In genomic region chr12:111933032-111933704, GRCm38 (mm10) we compare ENCODE assay signal across 9 mouse cellular contexts. TPM values are rescaled to one million over a fixed set of nuclear protein-coding genes. Genes with fewer than 3 reads are reported as not detected.
A peak's percentile ranks its signal among the peaks of the same experiment; 100 is the strongest.
DNase-seq lines count a peak whose midpoint lies in the region; ATAC-seq and TF ChIP-seq lines count a peak whose summit lies in the region.
"Had no signal": no experiment of that assay in that cellular context is flagged by ENCODE, and none has a peak within 500 bp of the region (broad histone marks: within the 10 kb centered on the region; RNA-seq: fewer than 3 reads in every experiment).

No protein-coding gene starts in this region.

- no peaks in the 10 kb centered on the region for H3K27me3 ChIP-seq in intestine, postnatal 0 days (replicated peaks; ENCODE audit: control insufficient read depth, insufficient read depth, low read length)
- H3K27me3 ChIP-seq in liver, embryonic 15.5 days, result no peaks in the 10 kb centered on the region

- ATAC-seq in common myeloid progenitor, adult 5-6 weeks (replicated peaks; ENCODE audit: low read depth, poor library complexity, severe bottlenecking), result peak; percentile 78
- ATAC-seq in intestine, postnatal 0 days, result peak; percentile 52
- peak; percentile 66; the same call in 1 of the 2 replicates for ATAC-seq in liver, embryonic 15.5 days (ENCODE audit: insufficient read depth)

- DNase-seq in ZHBTc4 (ENCODE audit: low read depth, low spot score), result peak; percentile 49
- DNase-seq in testis, postnatal 10 days (ENCODE audit: low spot score), result peak; percentile 73
- DNase-seq in right cerebral cortex, postnatal 10 days (ENCODE audit: low spot score in 2 of 2), result no peak
- DNase-seq in layer of hippocampus, adult 9-11 months, result no peak
- no peak for DNase-seq in right cerebral cortex, adult 18-20 months

- no peak overlapping the region for H3K9ac ChIP-seq in intestine, postnatal 0 days (ENCODE audit: low read depth, low read length)
- no peak overlapping the region for H3K9ac ChIP-seq in liver, embryonic 15.5 days

- no peaks in the 10 kb centered on the region for H3K36me3 ChIP-seq in intestine, postnatal 0 days (ENCODE audit: control insufficient read depth, insufficient read depth)
- H3K36me3 ChIP-seq in liver, embryonic 15.5 days (replicated peaks), result no peaks in the 10 kb centered on the region

- H3K4me2 ChIP-seq in intestine, postnatal 0 days (replicated peaks; ENCODE audit: low read depth), result peak overlapping the region; percentile 48
- H3K4me2 ChIP-seq in liver, embryonic 15.5 days, result 0 out of 2 replicates have a peak overlapping the region, but pooled peaks have one; percentile 13

- H3K4me3 ChIP-seq in intestine, postnatal 0 days (ENCODE audit: low read depth, low read length), result no peak overlapping the region
- H3K4me3 ChIP-seq in liver, embryonic 15.5 days (replicated peaks), result no peak overlapping the region

- WGBS in intestine, postnatal 0 days, result 41% methylated on average over 11 of the region's 11 CpGs
- 41% methylated on average over 11 of the region's 11 CpGs for WGBS in liver, embryonic 15.5 days (ENCODE audit: insufficient replicate concordance)

- H3K9me3 ChIP-seq in intestine, postnatal 0 days (ENCODE audit: control insufficient read depth), result no peaks in the 10 kb centered on the region
- H3K9me3 ChIP-seq in liver, embryonic 15.5 days (replicated peaks), result no peaks in the 10 kb centered on the region

- peaks cover 25% of the 10 kb centered on the region for H3K4me1 ChIP-seq in intestine, postnatal 0 days (replicated peaks; ENCODE audit: control insufficient read depth, insufficient read depth, low read length)
- H3K4me1 ChIP-seq in liver, embryonic 15.5 days (replicated peaks), result peaks cover 32% of the 10 kb centered on the region

- H3K27ac ChIP-seq in intestine, postnatal 0 days (ENCODE audit: low read depth, low read length), result peak overlapping the region; percentile 46; the same call in 1 of the 2 replicates
- H3K27ac ChIP-seq in liver, embryonic 15.5 days (replicated peaks), result no peak overlapping the region; the same call in 1 of the 2 replicates

- peak; percentile 33 for TF ChIP-seq CTCF in intestine, postnatal 0 days (IDR thresholded peaks at IDR 0.05; ENCODE audit: low read depth)

RNA-seq across cellular contexts. Expression of gene Ppp1r13b, which starts 25.3 kb away (rescaled TPM):
- 12.7 and 18.3 TPM in 2 replicates for total RNA-seq in common myeloid progenitor, adult 5-6 weeks (2017)
- 13.6 and 16.7 TPM in 2 replicates for polyA plus RNA-seq in intestine, postnatal 0 days (2015; fragmentation: Nextera tagmentation; extraction: Ambion mirVana)
- 3.6 and 3.7 TPM in 2 replicates for polyA plus RNA-seq in liver, embryonic 15.5 days (2015; fragmentation: Nextera tagmentation; extraction: Ambion mirVana)

RNA-seq across cellular contexts. Expression of gene Atp5mpl, which starts 33.6 kb away (rescaled TPM):
- 466 and 542 TPM in 2 replicates for total RNA-seq in common myeloid progenitor, adult 5-6 weeks (2017)
- polyA plus RNA-seq in intestine, postnatal 0 days (2015; fragmentation: Nextera tagmentation; extraction: Ambion mirVana), result 1,268 and 1,348 TPM in 2 replicates
- polyA plus RNA-seq in liver, embryonic 15.5 days (2015; fragmentation: Nextera tagmentation; extraction: Ambion mirVana), result 397 and 473 TPM in 2 replicates

RNA-seq across cellular contexts. Expression of gene Tdrd9, which starts 38.2 kb away (rescaled TPM):
- total RNA-seq in common myeloid progenitor, adult 5-6 weeks (2017), result 0.09 TPM in 1 of 2 replicates, not detected in the other
- polyA plus RNA-seq in intestine, postnatal 0 days (2015; fragmentation: Nextera tagmentation; extraction: Ambion mirVana), result 0.04 TPM in 1 of 2 replicates, not detected in the other
- polyA plus RNA-seq in liver, embryonic 15.5 days (2015; fragmentation: Nextera tagmentation; extraction: Ambion mirVana), result 0.10 and 0.22 TPM in 2 replicates

RNA-seq across cellular contexts. Expression of gene Rd3l, which starts 47.9 kb away (rescaled TPM):
- not detected in 2 replicates for total RNA-seq in common myeloid progenitor, adult 5-6 weeks (2017)
- not detected in 2 replicates for polyA plus RNA-seq in intestine, postnatal 0 days (2015; fragmentation: Nextera tagmentation; extraction: Ambion mirVana)
- not detected in 2 replicates for polyA plus RNA-seq in liver, embryonic 15.5 days (2015; fragmentation: Nextera tagmentation; extraction: Ambion mirVana)
- polyA plus RNA-seq: gonadal fat pad, adult 2 months had no signal

Comparison
In these comparisons a context has a peak if more than half of its experiments do, and no peak if none do; other contexts are left out.
1. DNase-seq: peak in ZHBTc4 (single experiment) and testis, postnatal 10 days (single experiment); none in right cerebral cortex, postnatal 10 days (0 of 2), layer of hippocampus, adult 9-11 months (single experiment) and right cerebral cortex, adult 18-20 months (single experiment).
2. Peak in every context shown above with its lines, with median percentiles within 50 percentile points of each other: ATAC-seq.